Mouse (Mus musculus): ENCODE results near the gene Rtn4. TPM values are rescaled to one million over a fixed set of nuclear protein-coding genes. Genes with fewer than 3 reads are reported as not detected.
A peak's percentile ranks its signal among the peaks of the same experiment; 100 is the strongest.
"Not testable (repeated sequence)": the region's sequence is repeated elsewhere in the genome, so short reads cannot be mapped to it uniquely, and the experiment has no call there.

Rtn4 gene
- polyA plus RNA-seq (2012; rRNA removed): 108 and 133 TPM in 2 replicates

GRCm38 (mm10) chr11:29692683-29693272 is at the start of gene Rtn4:
Gene Rtn4 (plus strand): TSS chr11:29692947.
- WGBS: under 1% methylated on average over 43 of the region's 43 CpGs
- TF ChIP-seq CTCF (IDR thresholded peaks at IDR 0.05; ENCODE audit: insufficient read depth, low read length) (no peak), POLR2A (IDR thresholded peaks at IDR 0.05; ENCODE audit: borderline replicate concordance, extremely low read depth, low read depth, low read length) (peak; percentile 98)
- peak within 1 kb of the TSS; percentile 93 for H3K4me3 ChIP-seq (replicated peaks; ENCODE audit: extremely low read depth, low read depth, low read length)
- no peaks in the 10 kb centered on the region; the same call in 1 of the 2 replicates for H3K4me1 ChIP-seq (ENCODE audit: control insufficient read depth, insufficient read depth, low read length)
- peak; percentile 97 for DNase-seq

- 83% methylated on average over 1 of the region's 1 CpGs for whole genome bisulfite sequencing
- Histone ChIP-seq H3K4me3 (replicated peaks; ENCODE audit: extremely low read depth, low read depth, low read length) (no peak overlapping the region), H3K4me1 (ENCODE audit: control insufficient read depth, insufficient read depth, low read length) (peaks cover 3% of the 10 kb centered on the region)
- DNase-seq: no peak
- no peak for TF ChIP-seq POLR2A (IDR thresholded peaks at IDR 0.05; ENCODE audit: borderline replicate concordance, extremely low read depth, low read depth, low read length)
- no peak for TF ChIP-seq CTCF (IDR thresholded peaks at IDR 0.05; ENCODE audit: insufficient read depth, low read length)
Measured at GRCm38 (mm10) chr11:29644421-29644820, 48.3 kb upstream of the Rtn4 start.

GRCm38 (mm10) chr11:29645411-29646066 is 47.2 kb upstream of the Rtn4 start:
- no peak for DNase-seq
- no peak for TF ChIP-seq CTCF (IDR thresholded peaks at IDR 0.05; ENCODE audit: insufficient read depth, low read length)
- TF ChIP-seq POLR2A (IDR thresholded peaks at IDR 0.05; ENCODE audit: borderline replicate concordance, extremely low read depth, low read depth, low read length): no peak
- WGBS: 53% methylated on average over 5 of the region's 5 CpGs
- H3K4me3 ChIP-seq (replicated peaks; ENCODE audit: extremely low read depth, low read depth, low read length): no peak overlapping the region
- peaks cover 3% of the 10 kb centered on the region for H3K4me1 ChIP-seq (ENCODE audit: control insufficient read depth, insufficient read depth, low read length)

- peak overlapping the region; percentile 66 for H3K4me3 ChIP-seq (replicated peaks; ENCODE audit: extremely low read depth, low read depth, low read length)
- no peak for DNase-seq
- 41% methylated on average over 6 of the region's 6 CpGs for WGBS
- H3K4me1 ChIP-seq (ENCODE audit: control insufficient read depth, insufficient read depth, low read length): peaks cover 3% of the 10 kb centered on the region
- TF ChIP-seq POLR2A (IDR thresholded peaks at IDR 0.05; ENCODE audit: borderline replicate concordance, extremely low read depth, low read depth, low read length) (no peak), CTCF (IDR thresholded peaks at IDR 0.05; ENCODE audit: insufficient read depth, low read length) (no peak)
Measured at GRCm38 (mm10) chr11:29647568-29648319, 45.0 kb upstream of the Rtn4 start.

- not testable (repeated sequence) for H3K4me3 ChIP-seq (replicated peaks; ENCODE audit: extremely low read depth, low read depth, low read length); H3K4me1 ChIP-seq (ENCODE audit: control insufficient read depth, insufficient read depth, low read length); DNase-seq
- 83% methylated on average over 3 of the region's 3 CpGs for WGBS
Measured at GRCm38 (mm10) chr11:29655381-29655780, 37.4 kb upstream of the Rtn4 start.

GRCm38 (mm10) chr11:29660740-29661139 is 32.0 kb upstream of the Rtn4 start:
- no peak for DNase-seq
- TF ChIP-seq CTCF (IDR thresholded peaks at IDR 0.05; ENCODE audit: insufficient read depth, low read length): no peak
- TF ChIP-seq POLR2A (IDR thresholded peaks at IDR 0.05; ENCODE audit: borderline replicate concordance, extremely low read depth, low read depth, low read length): no peak
- Histone ChIP-seq H3K4me1 (ENCODE audit: control insufficient read depth, insufficient read depth, low read length) (no peaks in the 10 kb centered on the region), H3K4me3 (replicated peaks; ENCODE audit: extremely low read depth, low read depth, low read length) (no peak overlapping the region)
- WGBS: 80% methylated on average over 2 of the region's 2 CpGs

GRCm38 (mm10) chr11:29667634-29668033 is 25.1 kb upstream of the Rtn4 start:
- H3K4me3 ChIP-seq (replicated peaks; ENCODE audit: extremely low read depth, low read depth, low read length): no peak overlapping the region
- H3K4me1 ChIP-seq (ENCODE audit: control insufficient read depth, insufficient read depth, low read length): no peaks in the 10 kb centered on the region
- 93% methylated on average over 3 of the region's 3 CpGs for WGBS
- DNase-seq: no peak
- TF ChIP-seq POLR2A (IDR thresholded peaks at IDR 0.05; ENCODE audit: borderline replicate concordance, extremely low read depth, low read depth, low read length): no peak

GRCm38 (mm10) chr11:29669706-29670105 is 23.0 kb upstream of the Rtn4 start:
- H3K4me1 ChIP-seq (ENCODE audit: control insufficient read depth, insufficient read depth, low read length): no peaks in the 10 kb centered on the region
- WGBS: 67% methylated on average over 4 of the region's 4 CpGs
- H3K4me3 ChIP-seq (replicated peaks; ENCODE audit: extremely low read depth, low read depth, low read length): no peak overlapping the region
- no peak for DNase-seq
- TF ChIP-seq POLR2A (IDR thresholded peaks at IDR 0.05; ENCODE audit: borderline replicate concordance, extremely low read depth, low read depth, low read length): no peak
- TF ChIP-seq CTCF (IDR thresholded peaks at IDR 0.05; ENCODE audit: insufficient read depth, low read length): no peak

- 69% methylated on average over 2 of the region's 2 CpGs for WGBS
- TF ChIP-seq CTCF (IDR thresholded peaks at IDR 0.05; ENCODE audit: insufficient read depth, low read length) (no peak), POLR2A (IDR thresholded peaks at IDR 0.05; ENCODE audit: borderline replicate concordance, extremely low read depth, low read depth, low read length) (no peak)
- Histone ChIP-seq H3K4me1 (ENCODE audit: control insufficient read depth, insufficient read depth, low read length) (no peaks in the 10 kb centered on the region), H3K4me3 (replicated peaks; ENCODE audit: extremely low read depth, low read depth, low read length) (no peak overlapping the region)
- no peak for DNase-seq
Measured at GRCm38 (mm10) chr11:29673359-29673758, 19.4 kb upstream of the Rtn4 start.

GRCm38 (mm10) chr11:29676718-29677117 is 16.0 kb upstream of the Rtn4 start:
- Histone ChIP-seq H3K4me3 (replicated peaks; ENCODE audit: extremely low read depth, low read depth, low read length) (no peak overlapping the region), H3K4me1 (ENCODE audit: control insufficient read depth, insufficient read depth, low read length) (no peaks in the 10 kb centered on the region)
- TF ChIP-seq CTCF (IDR thresholded peaks at IDR 0.05; ENCODE audit: insufficient read depth, low read length) (0 out of 2 replicates have a peak, but pooled peaks have one; percentile 4), POLR2A (IDR thresholded peaks at IDR 0.05; ENCODE audit: borderline replicate concordance, extremely low read depth, low read depth, low read length) (no peak)
- DNase-seq: no peak
- WGBS: 92% methylated on average over 4 of the region's 4 CpGs

All from lung, adult 2 months (tissue).